Mouse (Mus musculus): ENCODE data around the gene Repin1. TPM values are rescaled to one million over a fixed set of nuclear protein-coding genes. Genes with fewer than 3 reads are reported as not detected.

The Repin1 gene
- total and polyA plus RNA-seq, 3 experiments = not detected

GRCm38 (mm10) chr6:48623460-48623859 lies 29.8 kb downstream of the Repin1 start:
- TF ChIP-seq ZNF384 (IDR thresholded peaks at IDR 0.05; ENCODE audit: low read depth, low read length) (no peak), CTCF (IDR thresholded peaks at IDR 0.05 in 2 of 3, conservative IDR thresholded peaks at IDR 0.05 in 1 of 3; ENCODE audit: control insufficient read depth in 1 of 3, insufficient read depth in 1 of 3, low read depth in 2 of 3, low read length in 3 of 3, poor library complexity in 1 of 3, severe bottlenecking in 1 of 3) (no peak), EP300 (IDR thresholded peaks at IDR 0.05; ENCODE audit: low read depth in 1 of 2, low read length in 2 of 2) (no peak), POLR2A (IDR thresholded peaks at IDR 0.05; ENCODE audit: control insufficient read depth in 1 of 2, insufficient read depth in 1 of 2, low read depth in 1 of 2, low read length in 2 of 2, poor library complexity in 1 of 2) (no peak), KAT2A (conservative IDR thresholded peaks at IDR 0.05; ENCODE audit: low read depth, low read length) (no peak), CHD1 (IDR thresholded peaks at IDR 0.05; ENCODE audit: low read depth, low read length) (no peak), MYB (IDR thresholded peaks at IDR 0.05; ENCODE audit: low read depth, low read length) (no peak), CHD2 (IDR thresholded peaks at IDR 0.05; ENCODE audit: low read length) (no peak), MXI1 (IDR thresholded peaks at IDR 0.05; ENCODE audit: low read depth, low read length) (no peak), GABPA (IDR thresholded peaks at IDR 0.05; ENCODE audit: low read depth, low read length) (no peak), SIN3A (IDR thresholded peaks at IDR 0.05; ENCODE audit: low read length) (no peak), GATA1 (IDR thresholded peaks at IDR 0.05; ENCODE audit: low read depth, low read length) (no peak), USF2 (IDR thresholded peaks at IDR 0.05; ENCODE audit: borderline replicate concordance in 1 of 2, insufficient read depth in 1 of 2, low read depth in 1 of 2, low read length in 2 of 2) (no peak), RCOR1 (IDR thresholded peaks at IDR 0.05; ENCODE audit: low read depth, low read length) (no peak), NRF1 (IDR thresholded peaks at IDR 0.05; ENCODE audit: insufficient read depth, low read depth, low read length, poor library complexity, severe bottlenecking) (no peak), E2F4 (IDR thresholded peaks at IDR 0.05; ENCODE audit: borderline replicate concordance, low read depth, low read length) (no peak), POLR2AphosphoS2 (IDR thresholded peaks at IDR 0.05; ENCODE audit: low read length) (no peak)
- H3K36me3 ChIP-seq (ENCODE audit: control insufficient read depth in 1 of 2, insufficient read depth in 2 of 2, low read length in 2 of 2) = no peaks in the 10 kb centered on the region
- no peak overlapping the region for H3K9ac ChIP-seq (ENCODE audit: control insufficient read depth, low read depth, low read length, poor library complexity, severe bottlenecking)
- H3K9me3 ChIP-seq (replicated peaks; ENCODE audit: insufficient read depth, low read length) = no peaks in the 10 kb centered on the region
- H3K79me2 ChIP-seq (ENCODE audit: control insufficient read depth, insufficient read depth, low read length, poor library complexity) = no peaks in the 10 kb centered on the region
- no peak overlapping the region for H3K4me3 ChIP-seq (ENCODE audit: control insufficient read depth in 1 of 2, insufficient read depth in 1 of 2, low read depth in 2 of 2, low read length in 2 of 2)
- H3K27ac ChIP-seq (ENCODE audit: control insufficient read depth, low read depth, low read length) = no peak overlapping the region
- no peak for DNase-seq (ENCODE audit: low read depth, low spot score)
- H3K4me1 ChIP-seq (ENCODE audit: control insufficient read depth in 1 of 2, insufficient read depth in 2 of 2, low read length in 2 of 2) = no peaks in the 10 kb centered on the region
- no peaks in the 10 kb centered on the region for H3K27me3 ChIP-seq (ENCODE audit: control insufficient read depth in 1 of 2, insufficient read depth in 2 of 2, low read length in 2 of 2)

GRCm38 (mm10) chr6:48626464-48626863 lies 32.8 kb downstream of the Repin1 start, which contains the start of gene AI854703:
TSS of gene AI854703 (plus strand) at chr6:48626764.
- Histone ChIP-seq H3K36me3 (ENCODE audit: control insufficient read depth in 1 of 2, insufficient read depth in 2 of 2, low read length in 2 of 2) (no peaks in the 10 kb centered on the region), H3K79me2 (ENCODE audit: control insufficient read depth, insufficient read depth, low read length, poor library complexity) (no peaks in the 10 kb centered on the region), H3K27me3 (ENCODE audit: control insufficient read depth in 1 of 2, insufficient read depth in 2 of 2, low read length in 2 of 2) (no peaks in the 10 kb centered on the region), H3K27ac (ENCODE audit: control insufficient read depth, low read depth, low read length) (no peak within 1 kb of the TSS), H3K4me1 (ENCODE audit: control insufficient read depth in 1 of 2, insufficient read depth in 2 of 2, low read length in 2 of 2) (no peaks in the 10 kb centered on the region), H3K9me3 (replicated peaks; ENCODE audit: insufficient read depth, low read length) (no peaks in the 10 kb centered on the region), H3K9ac (ENCODE audit: control insufficient read depth, low read depth, low read length, poor library complexity, severe bottlenecking) (no peak within 1 kb of the TSS), H3K4me3 (ENCODE audit: control insufficient read depth in 1 of 2, insufficient read depth in 1 of 2, low read depth in 2 of 2, low read length in 2 of 2) (no peak within 1 kb of the TSS)
- no peak for DNase-seq (ENCODE audit: low read depth, low spot score)
- no peak for TF ChIP-seq USF2 (IDR thresholded peaks at IDR 0.05; ENCODE audit: borderline replicate concordance in 1 of 2, insufficient read depth in 1 of 2, low read depth in 1 of 2, low read length in 2 of 2)
- no peak for TF ChIP-seq CHD1 (IDR thresholded peaks at IDR 0.05; ENCODE audit: low read depth, low read length)
- TF ChIP-seq TAL1 (IDR thresholded peaks at IDR 0.05; ENCODE audit: low read length) = no peak
- TF ChIP-seq GABPA (IDR thresholded peaks at IDR 0.05; ENCODE audit: low read depth, low read length) = no peak
